Mouse (Mus musculus): Measurements from ENCODE around the gene Rgmb. TPM values are rescaled to one million over a fixed set of nuclear protein-coding genes. Genes with fewer than 3 reads are reported as not detected.

Rgmb gene
- 10 to 100 TPM; 34.9 to 37.6 TPM for total RNA-seq (2021)
- long read RNA-seq, experiment 1, full-length matches to known transcripts, result 14 of 32 reads
- long read RNA-seq, experiment 1, partial matches to known transcripts, result 3 of 32 reads
- long read RNA-seq, experiment 1, other reads (novel, unspliced or antisense), result 15 of 32 reads
- long read RNA-seq, experiment 2, full-length matches to known transcripts, result 22 of 39 reads
- long read RNA-seq, experiment 2, partial matches to known transcripts, result 4 of 39 reads
- long read RNA-seq, experiment 2, other reads (novel, unspliced or antisense), result 13 of 39 reads

- peak; percentile 55 for DNase-seq
Measured at GRCm38 (mm10) chr17:15830766-15831644, at the start of gene Rgmb. Rgmb (minus strand) TSS chr17:15831039.

- DNase-seq, result no peak
Measured at GRCm38 (mm10) chr17:15874765-15875164, 43.9 kb upstream of the Rgmb start.

GRCm38 (mm10) chr17:15872093-15872492 is 41.3 kb upstream of the Rgmb start:
- DNase-seq, result no peak

- no peak for DNase-seq
Measured at GRCm38 (mm10) chr17:15865249-15865648, 34.4 kb upstream of the Rgmb start.

GRCm38 (mm10) chr17:15862355-15862754 is 31.5 kb upstream of the Rgmb start:
- no peak for DNase-seq

DNA sequence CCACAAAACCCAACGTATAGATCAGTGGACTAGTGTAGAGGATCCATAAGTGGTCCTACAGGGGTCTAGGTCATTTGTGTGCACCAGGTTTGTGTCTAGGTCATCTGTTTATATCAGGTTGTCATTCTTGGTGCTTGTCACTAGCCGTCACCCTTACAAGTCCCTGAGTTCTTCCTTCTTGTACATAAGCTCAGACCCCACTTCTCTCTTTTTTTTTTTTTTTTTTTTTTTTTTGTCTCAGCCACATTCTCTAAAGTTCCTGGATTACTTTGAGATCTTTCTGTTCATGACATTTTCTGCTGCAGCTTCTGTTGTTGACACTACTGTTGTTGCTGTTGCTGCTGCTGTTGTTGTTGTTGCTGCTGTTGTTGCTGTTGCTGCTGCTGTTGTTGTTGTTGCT is 22.3 kb upstream of the Rgmb start:
- DNase-seq, result no peak

DNA sequence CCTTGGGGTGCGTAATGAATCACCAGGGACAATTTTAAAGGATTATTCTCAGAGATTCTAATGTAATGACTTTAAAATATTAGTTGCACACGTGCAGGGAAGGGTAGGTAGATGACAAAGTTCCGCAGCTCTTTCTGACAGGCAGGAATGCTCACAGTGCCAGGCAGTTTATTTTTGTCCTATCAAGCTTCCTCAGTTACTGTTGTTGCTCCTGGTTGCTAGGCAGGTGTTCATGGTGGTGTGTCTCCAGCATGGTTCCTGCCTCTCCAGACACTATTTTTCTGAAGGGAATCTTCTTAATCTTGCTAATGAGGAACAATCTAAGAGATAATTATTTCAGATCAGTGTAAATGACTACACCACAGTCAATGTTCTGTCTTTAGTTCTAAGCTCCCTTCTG is 19.7 kb upstream of the Rgmb start:
- DNase-seq, result no peak

- DNase-seq, result no peak
Measured at GRCm38 (mm10) chr17:15841425-15841824, 10.6 kb upstream of the Rgmb start.

GRCm38 (mm10) chr17:15832398-15832797 is 1.6 kb upstream of the Rgmb start:
- no peak for DNase-seq

DNA sequence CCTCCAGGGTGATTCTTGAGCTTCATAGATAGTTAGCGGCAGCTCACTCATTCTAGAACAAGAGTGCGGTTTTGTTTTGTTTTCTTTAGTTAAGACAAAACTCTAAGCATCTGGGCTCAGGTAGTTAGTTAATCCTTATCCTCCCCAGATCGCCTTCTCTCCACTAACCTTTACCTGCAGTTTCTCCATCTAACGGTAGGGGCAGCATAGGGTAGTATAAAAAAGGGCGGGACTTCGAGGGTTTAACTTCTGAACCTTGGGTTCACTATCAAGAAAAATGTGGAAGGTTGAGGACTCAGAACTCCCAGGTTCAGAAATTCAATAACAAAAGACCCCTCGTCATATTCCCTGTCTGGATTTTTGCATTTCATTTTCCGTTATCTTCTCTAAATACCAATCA is 971 bp upstream of the Rgmb start:
- DNase-seq, result no peak

GRCm38 (mm10) chr17:15830171-15830765 is 571 bp downstream of the Rgmb start:
- peak; percentile 32 for DNase-seq

- DNase-seq, result peak; percentile 44
Measured at GRCm38 (mm10) chr17:15829198-15830170, 1.4 kb downstream of the Rgmb start.

GRCm38 (mm10) chr17:15828131-15828917 is 2.5 kb downstream of the Rgmb start:
- no peak for DNase-seq

DNA sequence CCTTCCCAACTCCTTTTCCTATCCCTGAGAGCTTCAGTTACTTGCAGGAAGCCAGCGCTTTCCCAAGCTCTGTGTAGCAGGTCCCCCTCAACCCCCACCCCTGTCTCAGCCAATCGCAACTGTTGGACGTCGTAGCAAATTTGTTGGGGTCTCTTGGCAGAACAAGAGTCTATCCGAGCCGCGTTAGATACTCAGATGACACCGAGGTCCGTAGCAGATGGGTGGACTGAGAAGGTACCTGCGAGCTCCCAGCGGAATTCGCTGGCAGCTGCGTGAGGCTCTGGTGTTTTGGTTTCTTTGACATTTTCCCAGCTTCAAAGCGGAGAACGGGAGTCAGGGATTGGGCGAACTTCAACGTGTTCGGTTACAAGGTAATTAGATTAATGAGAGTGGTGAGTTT is 3.9 kb downstream of the Rgmb start:
- no peak for DNase-seq

DNA sequence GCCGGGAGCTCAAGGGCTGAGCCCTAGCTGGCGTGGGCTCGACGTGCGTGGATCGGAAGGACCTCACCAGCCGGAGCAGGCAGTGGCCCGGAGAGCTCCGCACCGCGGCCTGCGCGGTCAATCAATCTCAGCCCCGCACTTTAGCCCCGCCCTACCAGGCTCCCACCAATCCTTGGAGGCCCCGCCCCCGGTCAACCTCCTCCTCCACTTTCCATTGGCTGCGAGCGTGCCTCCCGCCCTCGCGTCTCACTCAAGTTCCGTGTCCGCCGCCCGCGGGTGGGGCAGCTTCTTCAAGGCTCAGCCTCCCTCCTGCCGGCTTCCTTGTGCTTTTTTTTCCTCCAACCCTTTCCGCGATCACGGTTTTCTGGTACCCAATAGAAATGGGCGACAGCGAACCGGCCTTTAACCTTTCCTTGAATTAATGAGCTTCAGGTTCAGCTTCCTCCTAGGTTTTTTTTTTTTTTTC is 4.4 kb downstream of the Rgmb start:
- DNase-seq, result peak; percentile 99

GRCm38 (mm10) chr17:15825481-15826396 is 5.1 kb downstream of the Rgmb start:
- peak; percentile 54 for DNase-seq

- no peak for DNase-seq
Measured at GRCm38 (mm10) chr17:15824854-15825253, 6.0 kb downstream of the Rgmb start.

GRCm38 (mm10) chr17:15824337-15824736 is 6.5 kb downstream of the Rgmb start:
- no peak for DNase-seq

GRCm38 (mm10) chr17:15823838-15824237 is 7.0 kb downstream of the Rgmb start:
- no peak for DNase-seq

DNA sequence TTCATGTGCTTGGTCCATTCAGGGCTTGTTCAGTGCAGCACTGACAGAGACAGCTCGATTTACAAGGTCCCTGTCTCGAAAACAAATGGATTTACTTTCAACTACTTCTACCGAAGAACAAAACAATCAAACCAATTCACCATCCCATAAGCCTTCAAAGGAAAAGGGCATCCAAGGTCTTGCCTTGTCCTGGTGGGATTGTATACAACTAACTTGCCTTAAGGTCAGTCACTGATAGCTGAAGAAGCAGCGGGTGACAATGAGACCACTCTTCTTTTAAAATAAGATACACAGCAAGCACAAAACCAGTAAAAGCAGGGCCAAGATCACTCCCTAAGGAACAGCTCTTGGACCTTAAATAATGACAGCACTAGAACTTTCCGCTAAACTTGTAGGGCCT is 7.6 kb downstream of the Rgmb start:
- DNase-seq, result no peak
